Mouse (Mus musculus) liver, adult 2 months (tissue): ENCODE measurements at regions not wholly inside any gene's neighbourhood (a gene's known extent, or its start where the extent isn't known, plus 50 kb on each side); places are given as distances from the start of the nearest gene placed in this dataset.

ENCODE experiments used
- CTCF ChIP-seq: fragments of 200-500 bp; IDR thresholded peaks from 2 replicates; pipeline ENCODE4 v1.5.1; 2011; ENCODE audit warnings: low read depth, low read length, control low read depth
- POLR2A ChIP-seq: fragments of 200-500 bp; IDR thresholded peaks from 2 replicates; pipeline ENCODE4 v1.6.1; 2011; ENCODE audit warnings: low read length, control low read depth; ENCODE audit not compliant: insufficient read depth; ENCODE audit errors: extremely low read depth

DNA sequence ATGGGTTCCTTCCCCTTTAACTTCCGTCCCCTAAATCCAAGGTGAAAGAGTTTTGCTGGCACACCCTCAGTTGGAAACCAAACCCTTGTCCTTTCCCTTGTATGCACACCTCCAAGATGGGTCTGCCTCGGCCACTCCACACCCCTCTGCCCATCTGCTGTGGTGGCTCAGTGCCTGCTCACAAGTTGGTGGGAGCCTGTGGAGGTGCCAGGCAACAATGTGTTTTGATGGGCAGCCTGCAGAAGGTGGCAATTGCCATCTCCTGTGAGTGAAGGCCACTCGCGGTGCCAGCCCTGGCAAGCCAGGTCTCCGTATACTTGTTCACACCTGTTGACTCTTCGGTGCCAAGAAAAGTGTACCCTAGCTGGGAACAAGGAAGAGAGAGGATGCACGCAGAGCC lies 344.8 kb downstream of the Rps6kc1 start:
- TF ChIP-seq CTCF (no peak), POLR2A (no peak)
